Mouse (Mus musculus) gastrocnemius, postnatal 36 days (tissue): ENCODE data around the gene Atl2. TPM values are rescaled to one million over a fixed set of nuclear protein-coding genes. Genes with fewer than 3 reads are reported as not detected.

Experiments
- DNase-seq, 2 experiments: peaks; one replicate each; pipeline ENCODE4 v3.0.0; 2022
- intact Hi-C: fragments of 180-260 bp; cut with DNase I; formaldehyde crosslinking; loops from one replicate; pipeline ENCODE4 v1.15.1; 2025
- total RNA-seq, 2 experiments: library from RNA; stranded (reverse); gene quantifications; 2 replicates each; pipeline ENCODE4 v1.2.3; 2021

Gene Atl2
- total RNA-seq, 2 experiments from 2014 or later = 105 to 113 TPM

- no peak for DNase-seq
- intact Hi-C loops = loop anchor here (5.0 kb wide), 1 partner anchor 38 kb away; no protein-coding TSS in a partner anchor
These were observed 8.7 kb upstream of the Atl2 start for GRCm38 (mm10) chr17:79904593-79904992.

GRCm38 (mm10) chr17:79901207-79901606, 5.3 kb upstream of the Atl2 start:
- DNase-seq = no peak
- intact Hi-C loops = loop anchor here (5.0 kb wide), 1 partner anchor 41 kb away; no protein-coding TSS in a partner anchor

- intact Hi-C loops = loop anchor here (5.0 kb wide), 1 partner anchor 104 kb away; no protein-coding TSS in a partner anchor
These were observed 2.3 kb upstream of the Atl2 start for GRCm38 (mm10) chr17:79898156-79898746.

GRCm38 (mm10) chr17:79897666-79898065, 1.7 kb upstream of the Atl2 start:
- intact Hi-C loops = loop anchor here (5.0 kb wide), 1 partner anchor 105 kb away; no protein-coding TSS in a partner anchor

More at GRCm38 (mm10) chr17:79898156-79898746, 2.3 kb upstream of the Atl2 start:
- no peak for DNase-seq

GRCm38 (mm10) chr17:79894971-79895882, 696 bp downstream of the Atl2 start:
- DNase-seq = peak; percentile 59 to 69
- intact Hi-C loops = loop anchor here (5.0 kb wide), 1 partner anchor 107 kb away; no protein-coding TSS in a partner anchor

More at GRCm38 (mm10) chr17:79897666-79898065, 1.7 kb upstream of the Atl2 start:
- DNase-seq = no peak

GRCm38 (mm10) chr17:79894054-79894453, 1.9 kb downstream of the Atl2 start:
- no peak for DNase-seq
- intact Hi-C loops = no loop called here

GRCm38 (mm10) chr17:79891944-79892343, 4.0 kb downstream of the Atl2 start:
- intact Hi-C loops = no loop called here
- no peak for DNase-seq

- no peak for DNase-seq
- intact Hi-C loops = no loop called here
These were observed 8.0 kb downstream of the Atl2 start for GRCm38 (mm10) chr17:79887926-79888325.

GRCm38 (mm10) chr17:79883198-79883597, 12.7 kb downstream of the Atl2 start:
- intact Hi-C loops = no loop called here
- DNase-seq = no peak

- no peak for DNase-seq
- intact Hi-C loops = no loop called here
These were observed 30.9 kb downstream of the Atl2 start for GRCm38 (mm10) chr17:79865027-79865426.

- DNase-seq = no peak
- intact Hi-C loops = loop anchor here (5.0 kb wide), 2 partner anchors 143 to 318 kb away; no protein-coding TSS in a partner anchor
These were observed 31.4 kb downstream of the Atl2 start for GRCm38 (mm10) chr17:79864503-79864902.

- intact Hi-C loops = loop anchor here (5.0 kb wide), 2 partner anchors 145 to 320 kb away; no protein-coding TSS in a partner anchor
- no peak for DNase-seq
These were observed 33.9 kb downstream of the Atl2 start for GRCm38 (mm10) chr17:79862038-79862437.

GRCm38 (mm10) chr17:79855533-79855932, 40.4 kb downstream of the Atl2 start:
- intact Hi-C loops = no loop called here
- no peak for DNase-seq

GRCm38 (mm10) chr17:79848385-79848784, 47.5 kb downstream of the Atl2 start:
- intact Hi-C loops = no loop called here
- DNase-seq = no peak

- intact Hi-C loops = no loop called here
- no peak for DNase-seq
These were observed 49.7 kb downstream of the Atl2 start for GRCm38 (mm10) chr17:79846182-79846581.

- intact Hi-C loops = no loop called here
- no peak for DNase-seq
These were observed 50.2 kb downstream of the Atl2 start for GRCm38 (mm10) chr17:79845695-79846094.

GRCm38 (mm10) chr17:79840254-79841238, 55.4 kb downstream of the Atl2 start:
- DNase-seq = peak; percentile 46 to 63
- intact Hi-C loops = loop anchor here (1.0 kb wide), 1 partner anchor 141 kb away; no protein-coding TSS in a partner anchor

GRCm38 (mm10) chr17:79836978-79837377, 58.9 kb downstream of the Atl2 start:
- intact Hi-C loops = no loop called here
- no peak for DNase-seq

- intact Hi-C loops = no loop called here
- no peak for DNase-seq
These were observed 60.1 kb downstream of the Atl2 start for GRCm38 (mm10) chr17:79835714-79836373.
